Mouse (Mus musculus): ENCODE measurements around the gene Commd6.

- no peak for TF ChIP-seq MAX (IDR thresholded peaks at IDR 0.05; ENCODE audit: low read length)
- TF ChIP-seq UBTF (IDR thresholded peaks at IDR 0.05; ENCODE audit: low read depth, low read length): no peak
- no peak for TF ChIP-seq POLR2A (IDR thresholded peaks at IDR 0.05; ENCODE audit: low read depth, low read length)
- peak in 1 of 2 experiments; percentile 46; a peak in 2 of 4 replicates for TF ChIP-seq CTCF (conservative IDR thresholded peaks at IDR 0.05 in 1 of 2, IDR thresholded peaks at IDR 0.05 in 1 of 2; ENCODE audit: low read depth in 2 of 2, low read length in 2 of 2)
- no peak for TF ChIP-seq USF1 (IDR thresholded peaks at IDR 0.05; ENCODE audit: low read depth, low read length)
- no peak for TF ChIP-seq EP300 (IDR thresholded peaks at IDR 0.05; ENCODE audit: low read length)
- TF ChIP-seq CHD1 (IDR thresholded peaks at IDR 0.05; ENCODE audit: low read depth, low read length): no peak
- TF ChIP-seq JUN (IDR thresholded peaks at IDR 0.05; ENCODE audit: insufficient read depth, low read depth, low read length): no peak
- TF ChIP-seq BHLHE40 (IDR thresholded peaks at IDR 0.05; ENCODE audit: low read depth, low read length): no peak
Measured at GRCm38 (mm10) chr14:101617680-101618079, 22.8 kb downstream of the Commd6 start.
